Mouse (Mus musculus) c-Kit-positive CD71-positive TER-119-negative erythroid progenitor cells, embryonic 14.5 days (primary cell): ENCODE measurements around the gene Krt81.

ENCODE experiments used
- DNase-seq: peaks from one replicate; pipeline ENCODE4 v3.0.0-alpha.2; 2013; ENCODE audit warnings: low read depth

The Krt81 gene

DNA sequence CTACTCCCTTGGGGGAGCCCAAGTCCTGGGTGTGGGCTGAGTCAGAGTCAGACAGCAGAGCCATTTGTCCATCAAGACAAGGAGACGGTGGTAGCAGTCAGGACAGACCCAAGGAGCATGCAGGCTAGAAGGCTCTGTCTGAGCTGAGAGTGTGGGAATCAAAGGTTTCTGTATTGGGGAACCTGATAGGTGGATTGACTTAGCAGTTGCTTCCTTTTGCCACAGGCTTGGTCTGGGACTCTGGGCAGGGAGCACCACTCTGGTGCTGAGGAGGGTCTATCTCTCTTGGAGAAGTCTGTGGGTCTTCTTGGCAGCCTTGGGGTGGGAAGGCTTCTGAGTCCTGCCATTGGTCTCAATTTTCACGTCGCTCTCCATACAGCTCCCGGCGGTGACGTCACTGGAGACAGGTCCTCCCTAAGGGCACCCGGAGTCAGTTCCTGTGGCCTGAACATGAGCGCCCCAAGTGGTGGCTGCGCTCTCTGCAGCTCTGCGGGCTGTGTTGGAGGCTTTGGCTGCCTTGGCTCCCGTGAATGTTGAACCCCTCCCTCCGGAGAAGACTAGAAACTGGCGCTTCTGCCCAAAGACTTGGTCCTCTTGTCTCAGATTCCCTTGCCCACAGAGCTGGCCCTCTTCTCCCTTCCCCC is 10.3 kb downstream of the Krt81 start:
- peak; percentile 28 for DNase-seq

GRCm38 (mm10) chr15:101447444-101447843 is 16.1 kb downstream of the Krt81 start, which contains the start of gene Krt88:
TSS of gene Krt88 (plus strand) at chr15:101447744.
- DNase-seq = no peak

- DNase-seq = no peak
These were observed 17.0 kb downstream of the Krt81 start for GRCm38 (mm10) chr15:101446572-101446971.

- no peak for DNase-seq
These were observed 22.7 kb downstream of the Krt81 start for GRCm38 (mm10) chr15:101440837-101441236.

DNA sequence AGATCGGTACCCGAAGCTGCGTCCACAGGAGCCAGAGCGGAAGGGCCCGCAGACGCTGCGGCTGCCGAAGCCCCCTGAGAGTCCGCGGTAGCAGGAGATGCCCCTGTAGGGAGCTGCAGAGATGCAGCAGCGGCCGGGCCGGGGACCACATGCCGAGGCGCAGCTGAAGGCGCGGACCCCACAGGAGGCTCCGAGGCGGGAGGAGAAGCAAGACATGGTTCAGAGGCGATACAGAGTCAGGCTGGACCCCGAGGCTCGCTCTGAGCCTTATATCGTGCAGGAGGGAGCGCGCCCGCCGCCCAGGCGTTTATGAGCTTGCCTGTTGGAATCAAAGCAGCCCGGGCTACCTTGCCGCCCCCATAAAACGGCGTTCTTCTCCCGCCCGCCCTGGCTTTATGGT is 25.0 kb downstream of the Krt81 start, which contains the start of gene Krt87:
TSS of gene Krt87 (minus strand) at position 250 of the 400 bp plus-strand sequence.
- no peak for DNase-seq

- no peak for DNase-seq
These were observed 26.9 kb downstream of the Krt81 start for GRCm38 (mm10) chr15:101436611-101437010.

DNA sequence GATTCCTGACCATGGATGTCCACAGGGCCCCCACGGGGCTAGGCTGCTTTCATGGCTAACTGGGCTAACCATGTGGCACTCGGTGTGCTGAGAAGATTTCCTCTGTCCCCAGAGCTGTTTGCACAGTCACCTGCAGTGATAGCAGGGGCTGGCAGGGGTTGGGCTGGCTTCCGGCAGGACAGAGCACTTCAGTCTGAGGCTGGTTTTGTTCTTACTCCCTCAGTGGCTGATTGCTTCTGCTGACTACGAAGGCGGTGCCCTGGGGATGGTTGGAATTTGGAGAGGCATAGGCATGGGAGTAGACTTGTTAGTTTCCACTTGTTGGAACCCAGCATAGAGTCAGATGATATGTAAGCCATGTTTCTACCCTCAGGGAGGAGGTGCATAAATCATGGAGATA is 38.6 kb downstream of the Krt81 start:
- DNase-seq = no peak

- DNase-seq = no peak
These were observed 42.6 kb downstream of the Krt81 start for GRCm38 (mm10) chr15:101420903-101421302.

GRCm38 (mm10) chr15:101418950-101419349 is 44.6 kb downstream of the Krt81 start:
- no peak for DNase-seq

- DNase-seq = no peak
These were observed 48.6 kb downstream of the Krt81 start for GRCm38 (mm10) chr15:101414807-101415565.

DNA sequence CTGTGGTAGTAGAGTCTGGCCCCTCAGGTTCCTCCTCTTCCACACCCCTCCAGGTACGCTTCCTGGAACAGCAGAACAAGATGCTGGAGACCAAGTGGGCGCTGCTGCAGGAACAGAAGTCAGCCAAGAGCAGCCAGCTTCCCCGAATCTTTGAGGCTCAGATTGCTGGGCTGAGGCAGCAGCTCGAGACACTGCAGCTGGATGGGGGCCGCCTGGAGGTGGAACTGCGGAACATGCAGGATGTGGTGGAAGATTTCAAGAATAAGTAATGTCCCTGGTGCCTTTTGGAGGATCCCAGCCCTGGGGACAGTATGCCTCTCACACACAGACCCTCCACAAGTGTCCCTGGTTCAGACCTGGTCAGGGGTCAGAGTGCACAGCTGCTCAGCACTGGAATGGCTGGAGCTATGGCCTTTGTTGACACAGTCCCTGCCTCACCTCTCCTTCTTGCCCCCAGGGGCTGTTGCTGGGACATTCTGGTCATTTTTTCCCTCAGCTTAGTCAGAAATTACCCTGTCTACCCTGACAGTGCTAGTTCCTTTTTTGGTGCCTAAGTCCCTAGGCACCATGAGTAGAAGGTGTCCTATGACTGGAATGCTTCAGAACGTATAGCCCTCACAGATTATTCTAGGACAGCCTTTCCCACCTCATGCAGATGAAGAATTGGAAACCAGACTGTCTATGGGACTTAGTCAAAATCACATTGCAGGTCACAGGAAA is 49.5 kb downstream of the Krt81 start:
- no peak for DNase-seq

DNA sequence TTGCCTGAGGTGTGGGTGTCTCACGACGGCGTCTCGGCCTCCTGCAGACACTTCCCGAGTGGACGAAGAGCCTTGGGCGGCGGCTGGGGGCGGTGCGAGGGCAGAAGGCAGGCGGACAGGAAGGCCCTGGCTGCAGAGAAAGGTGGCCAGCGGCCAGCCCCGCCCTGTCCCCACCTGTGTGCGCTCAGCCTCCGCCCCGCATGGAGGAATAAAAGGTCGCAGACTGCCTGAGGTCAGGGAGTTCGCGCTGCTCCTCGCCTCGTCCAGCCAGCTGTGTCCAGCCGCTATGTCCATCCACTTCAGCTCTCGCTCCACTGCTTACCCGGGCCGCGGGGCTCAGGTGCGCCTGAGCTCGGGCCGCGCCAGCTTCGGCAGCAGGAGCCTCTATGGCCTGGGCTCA is 51.4 kb downstream of the Krt81 start:
- no peak for DNase-seq

DNA sequence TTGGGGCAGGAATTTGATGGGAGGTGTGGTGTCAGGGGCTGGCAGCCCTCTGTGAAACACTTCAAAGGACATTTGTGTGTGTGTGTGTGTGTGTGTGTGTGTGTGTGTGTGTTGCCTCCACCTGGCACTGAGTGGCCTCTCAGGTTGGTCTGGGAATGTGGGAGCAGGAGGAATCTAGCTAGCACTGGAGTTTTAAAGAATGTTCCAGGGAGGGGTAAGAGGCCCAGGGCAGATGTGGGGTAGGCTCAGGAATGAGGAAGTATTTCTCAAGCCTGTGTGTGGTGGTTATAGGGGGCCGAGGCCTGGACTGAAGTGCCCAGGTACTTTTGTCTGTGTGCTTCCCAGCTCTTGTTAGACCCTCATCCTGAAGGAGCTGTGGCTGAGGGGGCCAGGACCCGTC is 52.8 kb downstream of the Krt81 start, which contains the start of gene Krt7:
TSS of gene Krt7 (plus strand) at position 269 of the 400 bp plus-strand sequence.
- DNase-seq = no peak
